In the genomic region with DNA sequence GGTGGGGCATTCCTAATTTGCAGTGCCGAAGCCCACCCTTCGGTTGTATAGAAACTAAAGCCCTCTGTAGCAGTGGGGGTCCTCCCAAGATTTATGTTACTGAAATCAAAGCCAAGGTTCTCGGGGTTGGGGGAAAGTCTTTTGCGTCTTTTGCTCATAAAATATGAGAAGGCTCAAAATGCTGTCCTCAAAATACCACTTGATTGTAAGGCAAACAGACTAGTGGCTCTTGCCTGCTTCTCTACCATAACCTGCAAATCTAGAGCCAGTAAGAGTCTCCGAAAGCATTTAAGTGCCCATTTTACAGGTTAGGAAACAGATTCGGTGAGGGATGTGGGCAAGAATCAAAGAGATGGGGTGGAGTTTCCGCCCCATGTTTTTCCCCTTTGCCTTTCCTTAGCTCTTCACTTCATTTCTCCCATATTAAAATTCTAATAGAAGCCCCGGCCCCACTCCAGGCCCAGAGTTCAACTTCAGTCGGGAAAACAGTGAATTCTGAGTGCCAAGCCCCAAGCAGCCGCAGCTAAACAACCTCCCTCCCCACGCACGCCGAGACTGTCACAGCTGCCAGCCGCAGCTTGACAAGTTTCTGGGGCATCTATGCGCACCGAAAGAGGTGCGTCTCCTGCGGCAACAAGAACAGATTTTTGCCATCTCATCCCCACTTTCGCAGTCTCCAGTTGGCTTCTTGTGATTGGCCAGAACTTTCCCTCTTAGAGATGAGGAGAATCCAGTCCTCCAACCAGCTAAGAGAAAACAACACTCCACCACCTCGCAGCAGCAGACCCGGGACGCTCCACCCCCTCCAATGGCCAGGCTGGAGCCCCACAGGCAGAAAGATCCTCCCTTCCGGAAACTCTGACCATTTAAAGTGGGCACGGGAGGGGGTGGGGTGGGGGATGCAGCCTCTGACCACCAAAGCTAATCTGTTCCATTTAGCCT, we compare ENCODE assay signal across 7 mouse cellular contexts. TPM values are rescaled to one million over a fixed set of nuclear protein-coding genes. Genes with fewer than 3 reads are reported as not detected.
DNase-seq lines count a peak whose midpoint lies in the region; ATAC-seq and TF ChIP-seq lines count a peak whose summit lies in the region.

No protein-coding gene starts in this region.

- H3K9ac ChIP-seq in embryonic facial prominence, embryonic 15.5 days: no peak overlapping the region; the same call in 1 of the 2 replicates
- peak overlapping the region; percentile 77 for H3K9ac ChIP-seq in limb, embryonic 11.5 days (ENCODE audit: low read length)
- H3K9ac ChIP-seq in midbrain, embryonic 14.5 days (replicated peaks; ENCODE audit: low read length): peak overlapping the region; percentile 70
- peak overlapping the region; percentile 74 for H3K9ac ChIP-seq in stomach, postnatal 0 days (ENCODE audit: low read length)

- H3K4me2 ChIP-seq in embryonic facial prominence, embryonic 15.5 days (replicated peaks): peak overlapping the region; percentile 80
- peak overlapping the region; percentile 92 for H3K4me2 ChIP-seq in limb, embryonic 11.5 days (ENCODE audit: low read depth, severe bottlenecking)
- H3K4me2 ChIP-seq in midbrain, embryonic 14.5 days (ENCODE audit: low read length): peak overlapping the region; percentile 73
- H3K4me2 ChIP-seq in stomach, postnatal 0 days (replicated peaks; ENCODE audit: low read depth): peak overlapping the region; percentile 93

- peaks cover 21% of the 10 kb centered on the region for H3K4me1 ChIP-seq in embryonic facial prominence, embryonic 15.5 days
- no peaks in the 10 kb centered on the region for H3K4me1 ChIP-seq in kidney, adult 2 months (ENCODE audit: control insufficient read depth, insufficient read depth, low read length)
- peaks cover 7% of the 10 kb centered on the region; the same call in 1 of the 2 replicates for H3K4me1 ChIP-seq in limb, embryonic 11.5 days (ENCODE audit: control insufficient read depth, insufficient read depth, low read length)
- H3K4me1 ChIP-seq in midbrain, embryonic 14.5 days (ENCODE audit: control insufficient read depth, insufficient read depth, low read length): 0 out of 2 replicates have a peak, but pooled peaks cover 6% of the 10 kb centered on the region
- peaks cover 5% of the 10 kb centered on the region; the same call in 1 of the 2 replicates for H3K4me1 ChIP-seq in stomach, postnatal 0 days (replicated peaks; ENCODE audit: control insufficient read depth, insufficient read depth)

- peak overlapping the region; percentile 93 for H3K27ac ChIP-seq in embryonic facial prominence, embryonic 15.5 days (replicated peaks)
- peak overlapping the region; percentile 64 for H3K27ac ChIP-seq in kidney, adult 2 months (ENCODE audit: insufficient read depth, low read depth, low read length)
- H3K27ac ChIP-seq in limb, embryonic 11.5 days (replicated peaks; ENCODE audit: low read depth, low read length): peak overlapping the region; percentile 32; the same call in 1 of the 2 replicates
- peak overlapping the region; percentile 14; the same call in 1 of the 2 replicates for H3K27ac ChIP-seq in midbrain, embryonic 14.5 days (replicated peaks; ENCODE audit: low read depth, low read length)
- H3K27ac ChIP-seq in stomach, postnatal 0 days (replicated peaks): peak overlapping the region; percentile 93

- no peak for TF ChIP-seq POLR2A in kidney, adult 2 months (IDR thresholded peaks at IDR 0.05; ENCODE audit: low read depth, low read length)

- H3K27me3 ChIP-seq in embryonic facial prominence, embryonic 15.5 days: no peaks in the 10 kb centered on the region
- H3K27me3 ChIP-seq in kidney, adult 2 months (replicated peaks; ENCODE audit: control insufficient read depth, insufficient read depth, low read length): no peaks in the 10 kb centered on the region
- no peaks in the 10 kb centered on the region for H3K27me3 ChIP-seq in limb, embryonic 11.5 days (ENCODE audit: control insufficient read depth, insufficient read depth, low read length)
- no peaks in the 10 kb centered on the region for H3K27me3 ChIP-seq in midbrain, embryonic 14.5 days (ENCODE audit: control insufficient read depth, insufficient read depth, low read length)
- no peaks in the 10 kb centered on the region for H3K27me3 ChIP-seq in stomach, postnatal 0 days (ENCODE audit: control insufficient read depth, insufficient read depth, low read length)

- no peaks in the 10 kb centered on the region for H3K36me3 ChIP-seq in embryonic facial prominence, embryonic 15.5 days
- H3K36me3 ChIP-seq in kidney, adult 2 months (ENCODE audit: control insufficient read depth, insufficient read depth, low read length): no peaks in the 10 kb centered on the region
- H3K36me3 ChIP-seq in limb, embryonic 11.5 days (ENCODE audit: control insufficient read depth, insufficient read depth, low read length): no peaks in the 10 kb centered on the region
- H3K36me3 ChIP-seq in midbrain, embryonic 14.5 days (ENCODE audit: control insufficient read depth, insufficient read depth, low read length): no peaks in the 10 kb centered on the region
- H3K36me3 ChIP-seq in stomach, postnatal 0 days (ENCODE audit: control insufficient read depth, insufficient read depth, low read length): no peaks in the 10 kb centered on the region

- ATAC-seq in embryonic facial prominence, embryonic 15.5 days (ENCODE audit: insufficient number of reproducible peaks, low FRiP score, low TSS enrichment, low read depth): peak; percentile 85
- ATAC-seq in limb, embryonic 11.5 days (ENCODE audit: insufficient number of reproducible peaks, low FRiP score, low TSS enrichment, low read depth): peak; percentile 93
- ATAC-seq in midbrain, embryonic 14.5 days (ENCODE audit: low FRiP score, low TSS enrichment): peak; percentile 75
- peak; percentile 89 for ATAC-seq in stomach, postnatal 0 days (ENCODE audit: low FRiP score, low TSS enrichment)

- TF ChIP-seq CTCF in kidney, adult 2 months (conservative IDR thresholded peaks at IDR 0.05; ENCODE audit: insufficient read depth, insufficient read length, low read depth, low read length): no peak
- 0 out of 2 replicates have a peak, but pooled peaks have one; percentile 20 for TF ChIP-seq CTCF in stomach, postnatal 0 days (IDR thresholded peaks at IDR 0.05; ENCODE audit: low read depth)

- no peak for TF ChIP-seq EP300 in stomach, postnatal 0 days (optimal IDR thresholded peaks at IDR 0.05)

- 2% methylated on average over 24 of the region's 24 CpGs for WGBS in embryonic facial prominence, embryonic 15.5 days
- WGBS in kidney, adult 2 months: 2% methylated on average over 24 of the region's 24 CpGs
- WGBS in limb, embryonic 11.5 days: 2% methylated on average over 24 of the region's 24 CpGs
- WGBS in midbrain, embryonic 14.5 days: 3% methylated on average over 24 of the region's 24 CpGs
- 4% methylated on average over 24 of the region's 24 CpGs for WGBS in stomach, postnatal 0 days

- H3K9me3 ChIP-seq in embryonic facial prominence, embryonic 15.5 days (replicated peaks): no peaks in the 10 kb centered on the region
- no peaks in the 10 kb centered on the region for H3K9me3 ChIP-seq in limb, embryonic 11.5 days (ENCODE audit: control insufficient read depth, low read length)
- no peaks in the 10 kb centered on the region for H3K9me3 ChIP-seq in midbrain, embryonic 14.5 days (ENCODE audit: control insufficient read depth, low read length)
- H3K9me3 ChIP-seq in stomach, postnatal 0 days (ENCODE audit: control insufficient read depth, low read length): no peaks in the 10 kb centered on the region

- peak; percentile 98 for DNase-seq in brain, adult 2 months (ENCODE audit: low read depth, low spot score)
- DNase-seq in heart, adult 9 months (ENCODE audit: low spot score in 2 of 2): peak; percentile 85 to 91
- DNase-seq in kidney, adult 2 months: peak; percentile 83
- DNase-seq in limb, embryonic 11.5 days (ENCODE audit: low spot score): peak; percentile 79
- peak; percentile 71 for DNase-seq in midbrain, embryonic 14.5 days
- peak; percentile 82 for DNase-seq in stomach, postnatal 0 days (ENCODE audit: low spot score)

- peak overlapping the region; percentile 48 for H3K4me3 ChIP-seq in embryonic facial prominence, embryonic 15.5 days (replicated peaks)
- H3K4me3 ChIP-seq in kidney, adult 2 months (ENCODE audit: insufficient read depth, low read depth, low read length): peak overlapping the region; percentile 60
- peak overlapping the region; percentile 52 for H3K4me3 ChIP-seq in limb, embryonic 11.5 days (ENCODE audit: low read depth, low read length)
- peak overlapping the region; percentile 55 for H3K4me3 ChIP-seq in midbrain, embryonic 14.5 days (replicated peaks; ENCODE audit: low read depth, low read length)
- H3K4me3 ChIP-seq in stomach, postnatal 0 days (ENCODE audit: low read depth, low read length): peak overlapping the region; percentile 54

RNA-seq across cellular contexts. Expression of a gene that starts 33.7 kb away (rescaled TPM):
- 5.1 and 7.5 TPM in 2 replicates for polyA plus RNA-seq in embryonic facial prominence, embryonic 15.5 days (2015; fragmentation: Nextera tagmentation; extraction: Ambion mirVana)
- polyA plus RNA-seq in kidney, adult 2 months (2012; rRNA removed): 0.39 and 1.9 TPM in 2 replicates
- polyA plus RNA-seq in limb, embryonic 11.5 days (2014; fragmentation: Nextera tagmentation; extraction: Ambion mirVana): 0.44 and 0.93 TPM in 2 replicates
- 125 and 138 TPM in 2 replicates for polyA plus RNA-seq in midbrain, embryonic 14.5 days (2014; fragmentation: Nextera tagmentation; extraction: Ambion mirVana)
- polyA plus RNA-seq in stomach, postnatal 0 days (2015; fragmentation: Nextera tagmentation; extraction: Ambion mirVana): 8.5 and 10.8 TPM in 2 replicates

Comparison
In these comparisons a context has a peak if more than half of its experiments do, and no peak if none do; other contexts are left out.
1. Peak in every context shown above with its lines: DNase-seq, ATAC-seq, H3K4me3 ChIP-seq and H3K27ac ChIP-seq.
2. H3K27ac ChIP-seq: peak in every context shown above with its lines; median percentile 93 in embryonic facial prominence, embryonic 15.5 days; 93 in stomach, postnatal 0 days; 64 in kidney, adult 2 months; 32 in limb, embryonic 11.5 days; 14 in midbrain, embryonic 14.5 days.
3. RNA of a gene that starts 33.7 kb away (polyA plus RNA-seq): 125 to 138 TPM in midbrain, embryonic 14.5 days; 8.5 to 10.8 TPM in stomach, postnatal 0 days, 5.1 to 7.5 TPM in embryonic facial prominence, embryonic 15.5 days, 0.39 to 1.9 TPM in kidney, adult 2 months and 0.44 to 0.93 TPM in limb, embryonic 11.5 days; every median in the first group is over 10 times any median in the second.